Mouse (Mus musculus) liver, embryonic 15.5 days (tissue): ENCODE data around the gene Cdk6. TPM values are rescaled to one million over a fixed set of nuclear protein-coding genes. Genes with fewer than 3 reads are reported as not detected.

Experiments
- polyA plus RNA-seq: library from polyadenylated mRNA; unstranded; fragments of >200 nt; fragmentation: Nextera tagmentation; extraction: Ambion mirVana; gene quantifications from 2 replicates; pipeline ENCODE4 v1.2.1, GENCODE M21; 2015

Cdk6 gene
- polyA plus RNA-seq, 1 experiment from 2014 or later, result 19.2 TPM

Other genes with a start within 250 kb of the Cdk6 start
- gene Fam133b, start 202.3 kb downstream of the Cdk6 start, polyA plus RNA-seq, result 8.6 and 9.2 TPM in 2 replicates
- 1.3 and 1.4 TPM in 2 replicates for gene 1700109H08Rik, start 230.1 kb downstream of the Cdk6 start, polyA plus RNA-seq